Mouse (Mus musculus) megakaryocyte, embryonic 14.5 days (primary cell): ENCODE data around the gene Mpped2.

Experiments used
- FLI1 ChIP-seq: IDR thresholded peaks from 2 replicates; pipeline ENCODE4 v1.6.1; 2012; ENCODE audit warnings: low read length, inconsistent platforms, mixed read lengths
- GATA1 ChIP-seq: IDR thresholded peaks from 3 replicates; pipeline ENCODE4 v1.6.1; 2012; ENCODE audit warnings: mixed read lengths, low read length, inconsistent platforms, borderline replicate concordance

DNA sequence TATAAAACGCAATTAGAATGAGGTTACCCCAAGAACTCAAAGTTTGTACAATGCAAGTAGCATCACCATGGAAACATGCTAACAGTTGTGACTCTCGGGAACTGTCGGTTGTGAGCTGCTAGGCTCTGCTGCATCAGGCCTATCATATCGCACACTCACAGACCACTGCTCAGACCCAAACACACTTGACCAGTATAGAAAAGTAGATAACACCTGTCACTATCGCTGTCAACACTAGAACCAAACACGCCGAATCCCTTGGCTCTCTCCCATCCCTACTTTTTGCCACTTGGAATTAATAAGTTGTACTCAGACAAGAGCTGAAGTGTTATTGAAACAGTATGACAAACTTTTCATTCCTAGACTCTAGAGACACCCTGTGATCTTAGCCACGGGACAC, 40.9 kb upstream of the Mpped2 start:
- TF ChIP-seq GATA1 (no peak), FLI1 (no peak)
